Mouse (Mus musculus) limb, embryonic 11.5 days (tissue): ENCODE data around the gene Olfr56. TPM values are rescaled to one million over a fixed set of nuclear protein-coding genes. Genes with fewer than 3 reads are reported as not detected.
"Not testable (repeated sequence)": the region's sequence is repeated elsewhere in the genome, so short reads cannot be mapped to it uniquely, and the experiment has no call there.

Experiments
- ATAC-seq: fragments of 200-750 bp; cut with Nextera tagmentation; 2 replicates; pipeline ENCODE4 v1.8.0; 2017; ENCODE audit warnings: low read depth; ENCODE audit not compliant: insufficient number of reproducible peaks, low FRiP score, low TSS enrichment
- DNase-seq: peaks from one replicate; pipeline ENCODE4 v3.0.0-alpha.2; 2015; ENCODE audit warnings: low spot score
- H3K27ac ChIP-seq: fragments of 300-500 bp; sonication (generic); replicated peaks from 2 replicates; pipeline ENCODE4 v1.5.1; 2014; ENCODE audit warnings: low read depth, mild to moderate bottlenecking, low read length
- H3K27me3 ChIP-seq: fragments of 300-500 bp; sonication (generic); 2 replicates; pipeline ENCODE4 v1.6.1; 2014; ENCODE audit warnings: mild to moderate bottlenecking, low read length, mixed read lengths; ENCODE audit not compliant: control insufficient read depth, insufficient read depth
- H3K36me3 ChIP-seq: fragments of 300-500 bp; sonication (generic); 2 replicates; pipeline ENCODE4 v1.6.1; 2014; ENCODE audit warnings: mild to moderate bottlenecking, low read length, moderate library complexity, mixed read lengths; ENCODE audit not compliant: control insufficient read depth, insufficient read depth
- H3K4me1 ChIP-seq: fragments of 300-500 bp; sonication (generic); 2 replicates; pipeline ENCODE4 v1.6.1; 2014; ENCODE audit warnings: low read length, mixed read lengths; ENCODE audit not compliant: control insufficient read depth, insufficient read depth
- H3K4me2 ChIP-seq: fragments of 300-500 bp; sonication (generic); 2 replicates; pipeline ENCODE4 v1.6.1; 2014; ENCODE audit warnings: low read depth, mild to moderate bottlenecking, moderate library complexity; ENCODE audit not compliant: severe bottlenecking
- H3K4me3 ChIP-seq: fragments of 300-500 bp; sonication (generic); 2 replicates; pipeline ENCODE4 v1.5.1; 2014; ENCODE audit warnings: low read depth, low read length
- H3K9ac ChIP-seq: fragments of 300-500 bp; sonication (generic); 2 replicates; pipeline ENCODE4 v1.6.1; 2014; ENCODE audit warnings: mild to moderate bottlenecking, low read length
- H3K9me3 ChIP-seq: fragments of 300-500 bp; sonication (generic); 2 replicates; pipeline ENCODE4 v1.6.1; 2016; ENCODE audit warnings: low read length; ENCODE audit not compliant: control insufficient read depth
- WGBS: fragments of 180-500 bp; shearing (Covaris S2); extraction: QIAGEN DNeasy Blood & Tissue Kit; methylation state at CpG from one replicate; pipeline ENCODE4 v1.1.7; 2014; 5-methylcytosine and 5-hydroxymethylcytosine counted together
- polyA plus RNA-seq: library from polyadenylated mRNA; unstranded; fragments of >200 nt; fragmentation: Nextera tagmentation; extraction: Ambion mirVana; gene quantifications from 2 replicates; pipeline ENCODE4 v1.2.1, GENCODE M21; 2014

The Olfr56 gene
- polyA plus RNA-seq, 1 experiment from 2014 or later: not detected

GRCm38 (mm10) chr11:49006785-49007184 lies 28.1 kb downstream of the Olfr56 start:
- H3K27me3 ChIP-seq, H3K4me2 ChIP-seq, DNase-seq, H3K9ac ChIP-seq, H3K27ac ChIP-seq, H3K36me3 ChIP-seq, H3K4me3 ChIP-seq, H3K4me1 ChIP-seq, ATAC-seq, H3K9me3 ChIP-seq: not testable (repeated sequence)
- WGBS: 67% methylated on average over 1 of the region's 1 CpGs

GRCm38 (mm10) chr11:49012074-49012473 lies 33.4 kb downstream of the Olfr56 start:
- H3K36me3 ChIP-seq, H3K9me3 ChIP-seq, H3K4me2 ChIP-seq, H3K27me3 ChIP-seq, H3K9ac ChIP-seq, DNase-seq, H3K27ac ChIP-seq, ATAC-seq, H3K4me1 ChIP-seq, H3K4me3 ChIP-seq: not testable (repeated sequence)

- not testable (repeated sequence) for H3K9me3 ChIP-seq, H3K9ac ChIP-seq, H3K27ac ChIP-seq, H3K36me3 ChIP-seq, H3K4me3 ChIP-seq, ATAC-seq, H3K4me2 ChIP-seq, DNase-seq, H3K4me1 ChIP-seq, H3K27me3 ChIP-seq
Observed at GRCm38 (mm10) chr11:49050064-49050463, 71.4 kb downstream of the Olfr56 start.

- 85% methylated on average over 1 of the region's 6 CpGs for WGBS
- not testable (repeated sequence) for H3K4me1 ChIP-seq, H3K27me3 ChIP-seq, DNase-seq, H3K9me3 ChIP-seq, H3K4me2 ChIP-seq, H3K4me3 ChIP-seq, H3K9ac ChIP-seq, H3K36me3 ChIP-seq, ATAC-seq, H3K27ac ChIP-seq
Observed at GRCm38 (mm10) chr11:49051093-49051891, 72.6 kb downstream of the Olfr56 start, which contains the start of gene 9930111J21Rik2. Gene 9930111J21Rik2, minus strand, starts transcription at chr11:49051242.

GRCm38 (mm10) chr11:49051894-49052293 lies 73.2 kb downstream of the Olfr56 start:
- not testable (repeated sequence) for H3K27me3 ChIP-seq, H3K9ac ChIP-seq, H3K4me2 ChIP-seq, H3K4me3 ChIP-seq, H3K36me3 ChIP-seq, ATAC-seq, H3K4me1 ChIP-seq, H3K9me3 ChIP-seq, DNase-seq, H3K27ac ChIP-seq
- WGBS: no CpG with 5 or more reads among the region's 5 CpGs

GRCm38 (mm10) chr11:49060061-49060460 lies 81.4 kb downstream of the Olfr56 start:
- not testable (repeated sequence) for H3K4me3 ChIP-seq, H3K4me1 ChIP-seq, H3K9ac ChIP-seq, H3K4me2 ChIP-seq, H3K36me3 ChIP-seq, ATAC-seq, H3K27me3 ChIP-seq, H3K9me3 ChIP-seq, H3K27ac ChIP-seq, DNase-seq
- 68% methylated on average over 2 of the region's 3 CpGs for WGBS

- H3K27me3 ChIP-seq, DNase-seq, H3K36me3 ChIP-seq, H3K4me3 ChIP-seq, ATAC-seq, H3K4me2 ChIP-seq, H3K4me1 ChIP-seq, H3K9me3 ChIP-seq, H3K9ac ChIP-seq, H3K27ac ChIP-seq: not testable (repeated sequence)
- WGBS: 56% methylated on average over 2 of the region's 2 CpGs
Observed at GRCm38 (mm10) chr11:49061865-49062264, 83.2 kb downstream of the Olfr56 start.

- not testable (repeated sequence) for H3K4me1 ChIP-seq, H3K27ac ChIP-seq, H3K9ac ChIP-seq, DNase-seq, H3K4me3 ChIP-seq, H3K4me2 ChIP-seq, ATAC-seq, H3K36me3 ChIP-seq, H3K9me3 ChIP-seq, H3K27me3 ChIP-seq
- 80% methylated on average over 5 of the region's 5 CpGs for WGBS
Observed at GRCm38 (mm10) chr11:49063713-49064469, 85.2 kb downstream of the Olfr56 start, which contains the start of gene Tgtp2. Gene Tgtp2, minus strand, starts transcription at chr11:49064206.
